Mouse (Mus musculus): ENCODE results near the gene Fmo5. TPM values are rescaled to one million over a fixed set of nuclear protein-coding genes. Genes with fewer than 3 reads are reported as not detected.

The Fmo5 gene
- polyA plus RNA-seq, 1 experiment from 2014 or later = 3.5 TPM

DNA sequence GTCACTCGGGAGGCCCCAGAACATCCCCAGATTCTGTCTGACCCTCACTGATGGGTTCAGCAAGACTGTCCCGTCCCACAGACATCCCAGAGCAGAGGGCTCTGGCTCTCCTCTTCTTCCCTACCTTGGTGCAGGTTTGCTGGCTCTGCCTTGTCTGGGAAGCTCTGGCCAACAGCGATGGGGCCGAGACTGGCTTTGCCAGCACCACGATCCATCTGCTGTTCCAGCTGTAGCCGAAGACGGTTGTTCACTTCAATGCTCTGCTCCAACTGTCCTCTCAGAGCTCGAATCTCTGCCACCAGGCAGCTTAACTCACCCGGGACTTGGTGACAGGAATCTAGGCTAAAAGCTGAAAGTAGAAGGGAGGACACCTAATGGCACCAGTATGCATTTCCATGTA, 68.3 kb downstream of the Fmo5 start:
- ATAC-seq (ENCODE audit: insufficient number of reproducible peaks, low FRiP score) = no peak
- WGBS = 80% methylated on average over 9 of the region's 9 CpGs
- peaks cover 82% of the 10 kb centered on the region for H3K36me3 ChIP-seq

DNA sequence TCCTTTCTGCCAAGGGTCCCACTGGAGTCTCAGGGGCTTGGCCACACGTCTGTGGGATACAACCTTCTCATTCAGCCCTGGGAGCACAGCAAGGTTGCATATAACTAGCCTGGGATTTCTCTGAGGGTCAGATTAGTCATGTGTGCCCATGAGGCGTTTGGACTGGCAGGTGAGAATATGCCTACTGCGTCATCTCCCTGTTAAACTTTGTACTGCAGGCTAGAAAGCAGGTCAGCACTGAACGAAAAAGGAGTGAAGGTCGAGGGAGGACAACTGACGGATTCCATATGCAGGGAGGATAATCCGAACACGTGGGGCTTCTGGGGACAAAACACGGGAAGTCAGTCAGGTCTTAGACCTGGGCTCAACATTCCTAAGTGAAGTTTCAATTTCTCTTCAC, 68.7 kb downstream of the Fmo5 start:
- H3K9ac ChIP-seq = no peak overlapping the region
- peaks cover under 1% of the 10 kb centered on the region; the same call in 1 of the 2 replicates for H3K4me1 ChIP-seq (replicated peaks)
- 60% methylated on average over 9 of the region's 9 CpGs for WGBS
- no peak overlapping the region for H3K4me2 ChIP-seq
- H3K9me3 ChIP-seq (replicated peaks) = no peaks in the 10 kb centered on the region
- H3K27ac ChIP-seq (ENCODE audit: poor library complexity, severe bottlenecking) = no peak overlapping the region
- no peak for ATAC-seq (ENCODE audit: insufficient number of reproducible peaks, low FRiP score)
- H3K27me3 ChIP-seq (replicated peaks) = no peaks in the 10 kb centered on the region
- H3K36me3 ChIP-seq = peaks cover 82% of the 10 kb centered on the region
- H3K4me3 ChIP-seq = no peak overlapping the region

More for the DNA sequence above, 68.3 kb downstream of the Fmo5 start:
- no peak overlapping the region for H3K4me3 ChIP-seq
- no peak overlapping the region for H3K9ac ChIP-seq
- no peak overlapping the region for H3K4me2 ChIP-seq
- peaks cover 4% of the 10 kb centered on the region for H3K4me1 ChIP-seq (replicated peaks)
- H3K9me3 ChIP-seq (replicated peaks) = no peaks in the 10 kb centered on the region
- H3K27me3 ChIP-seq (replicated peaks) = no peaks in the 10 kb centered on the region
- no peak overlapping the region for H3K27ac ChIP-seq (ENCODE audit: poor library complexity, severe bottlenecking)

DNA sequence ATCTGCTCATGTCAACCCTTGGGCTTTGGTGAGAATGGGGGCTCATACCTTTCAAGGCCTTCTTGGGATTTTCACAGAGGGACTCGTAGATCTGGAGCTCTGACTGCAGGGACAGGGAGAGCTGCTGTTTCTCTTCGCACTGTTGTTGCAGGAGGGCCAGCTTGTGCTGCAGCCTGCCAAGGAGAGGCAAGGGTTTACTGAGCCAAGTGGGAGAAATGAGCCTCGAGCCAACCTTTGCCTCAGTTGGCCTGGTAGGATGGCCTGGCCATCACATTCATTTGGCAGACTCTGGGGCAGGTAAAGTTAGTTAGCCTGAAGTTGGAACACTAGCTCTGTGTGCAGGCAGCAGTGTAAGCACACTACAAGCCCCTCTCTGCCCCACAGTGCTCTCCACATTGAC, 70.5 kb downstream of the Fmo5 start:
- no peaks in the 10 kb centered on the region for H3K27me3 ChIP-seq (replicated peaks)
- no peak for ATAC-seq (ENCODE audit: insufficient number of reproducible peaks, low FRiP score)
- H3K4me2 ChIP-seq = no peak overlapping the region
- no peak overlapping the region for H3K27ac ChIP-seq (ENCODE audit: poor library complexity, severe bottlenecking)
- peaks cover 78% of the 10 kb centered on the region for H3K36me3 ChIP-seq
- H3K4me3 ChIP-seq = no peak overlapping the region
- H3K4me1 ChIP-seq (replicated peaks) = no peaks in the 10 kb centered on the region
- WGBS = 75% methylated on average over 3 of the region's 3 CpGs
- no peak overlapping the region for H3K9ac ChIP-seq
- no peaks in the 10 kb centered on the region for H3K9me3 ChIP-seq (replicated peaks)

DNA sequence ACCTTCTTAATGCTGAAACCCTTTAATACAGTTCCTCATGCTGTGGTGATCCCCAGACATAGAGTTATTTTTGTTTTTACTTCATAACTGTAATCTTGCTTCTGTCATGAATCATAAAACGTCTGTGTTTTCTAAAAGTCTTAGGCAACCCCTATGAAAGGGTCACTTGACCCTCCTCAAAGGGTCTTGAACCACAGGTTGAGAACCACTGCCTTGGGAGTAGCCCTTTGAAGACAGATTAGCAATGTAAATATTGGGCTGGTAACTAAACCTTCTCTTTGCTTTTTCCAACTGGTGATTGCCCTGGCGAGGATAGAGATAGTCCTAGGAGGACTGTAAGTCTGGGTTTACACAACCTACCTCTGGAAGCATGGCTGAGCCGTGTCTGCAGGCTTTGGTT, 72.6 kb downstream of the Fmo5 start:
- Histone ChIP-seq H3K4me2 (no peak overlapping the region), H3K4me1 (replicated peaks) (no peaks in the 10 kb centered on the region), H3K4me3 (no peak overlapping the region), H3K9me3 (replicated peaks) (no peaks in the 10 kb centered on the region), H3K27me3 (replicated peaks) (no peaks in the 10 kb centered on the region), H3K36me3 (peaks cover 71% of the 10 kb centered on the region), H3K9ac (no peak overlapping the region), H3K27ac (ENCODE audit: poor library complexity, severe bottlenecking) (no peak overlapping the region)
- WGBS = 59% methylated on average over 3 of the region's 3 CpGs
- ATAC-seq (ENCODE audit: insufficient number of reproducible peaks, low FRiP score) = no peak

- Histone ChIP-seq H3K36me3 (peaks cover 73% of the 10 kb centered on the region), H3K27me3 (replicated peaks) (no peaks in the 10 kb centered on the region), H3K9me3 (replicated peaks) (no peaks in the 10 kb centered on the region), H3K27ac (ENCODE audit: poor library complexity, severe bottlenecking) (no peak overlapping the region), H3K4me2 (no peak overlapping the region), H3K9ac (no peak overlapping the region), H3K4me1 (replicated peaks) (no peaks in the 10 kb centered on the region), H3K4me3 (no peak overlapping the region)
- WGBS = 88% methylated on average over 11 of the region's 11 CpGs
- no peak for ATAC-seq (ENCODE audit: insufficient number of reproducible peaks, low FRiP score)
These were observed 74.0 kb downstream of the Fmo5 start for GRCm38 (mm10) chr3:97702448-97703080.

Small RNA genes within 50 kb of the gene (microRNA-seq; reads per million reads assigned to microRNA genes)
- not detected for gene Mir7225

Other genes starting within 250 kb of the Fmo5 start
- not detected in 2 replicates for gene Olfr1402, start 206.8 kb upstream of the Fmo5 start, polyA plus RNA-seq (2016; fragmentation: Nextera tagmentation; extraction: Ambion mirVana)
- 19.0 and 19.7 TPM in 2 replicates for gene Chd1l, start 18.6 kb upstream of the Fmo5 start, polyA plus RNA-seq (2016; fragmentation: Nextera tagmentation; extraction: Ambion mirVana)
- 24.6 and 25.1 TPM in 2 replicates for gene Prkab2, start 29.4 kb downstream of the Fmo5 start, polyA plus RNA-seq (2016; fragmentation: Nextera tagmentation; extraction: Ambion mirVana)
- gene Gm17651, start 45.9 kb downstream of the Fmo5 start, polyA plus RNA-seq (2016; fragmentation: Nextera tagmentation; extraction: Ambion mirVana) = not detected in 2 replicates